Comparison of ENCODE assay signal across 8 mouse cellular contexts in genomic region chr3:85275075-85275474, GRCm38 (mm10).
A peak's percentile ranks its signal among the peaks of the same experiment; 100 is the strongest.
DNase-seq lines count a peak whose midpoint lies in the region; ATAC-seq lines count a peak whose summit lies in the region.

No protein-coding gene starts in this region.

- no peaks in the 10 kb centered on the region for H3K36me3 ChIP-seq in forebrain, embryonic 10.5 days (replicated peaks)
- no peaks in the 10 kb centered on the region for H3K36me3 ChIP-seq in forebrain, embryonic 16.5 days (ENCODE audit: control insufficient read depth, insufficient read depth)

- peak; percentile 22 for DNase-seq in forebrain, embryonic 10.5 days (ENCODE audit: extremely low spot score, low spot score)
- peak; percentile 21 for DNase-seq in urinary bladder, postnatal 25 days (ENCODE audit: low spot score)
- DNase-seq in urinary bladder, adult 2 months (ENCODE audit: low spot score), result no peak
- DNase-seq in heart, adult 9 months (ENCODE audit: low spot score in 2 of 2), result peak; percentile 12 to 42
- peak; percentile 13 for DNase-seq in large intestine, adult 2 months (ENCODE audit: low read depth, low spot score)
- DNase-seq in retina, postnatal 7 days (ENCODE audit: low read depth, low spot score), result peak; percentile 24
- no peak for DNase-seq in spleen, postnatal 36 days (ENCODE audit: low spot score in 2 of 2)

- no peaks in the 10 kb centered on the region for H3K9me3 ChIP-seq in forebrain, embryonic 10.5 days
- no peaks in the 10 kb centered on the region for H3K9me3 ChIP-seq in forebrain, embryonic 16.5 days (ENCODE audit: control insufficient read depth, low read length)

- H3K4me2 ChIP-seq in forebrain, embryonic 16.5 days (ENCODE audit: low read length), result no peak overlapping the region

- no peak overlapping the region for H3K4me3 ChIP-seq in forebrain, embryonic 10.5 days
- H3K4me3 ChIP-seq in forebrain, embryonic 16.5 days (replicated peaks; ENCODE audit: low read length), result no peak overlapping the region

- no peaks in the 10 kb centered on the region for H3K27me3 ChIP-seq in forebrain, embryonic 10.5 days (ENCODE audit: poor library complexity, severe bottlenecking)
- H3K27me3 ChIP-seq in forebrain, embryonic 16.5 days (replicated peaks; ENCODE audit: control insufficient read depth, insufficient read depth, low read length), result no peaks in the 10 kb centered on the region

- H3K9ac ChIP-seq in forebrain, embryonic 16.5 days (replicated peaks; ENCODE audit: low read depth, low read length), result no peak overlapping the region

- H3K27ac ChIP-seq in forebrain, embryonic 10.5 days, result no peak overlapping the region
- no peak overlapping the region for H3K27ac ChIP-seq in forebrain, embryonic 16.5 days (ENCODE audit: low read length)

- ATAC-seq in forebrain, embryonic 16.5 days, result no peak

- H3K4me1 ChIP-seq in forebrain, embryonic 10.5 days, result peaks cover 4% of the 10 kb centered on the region; the same call in 1 of the 2 replicates
- no peaks in the 10 kb centered on the region for H3K4me1 ChIP-seq in forebrain, embryonic 16.5 days (replicated peaks; ENCODE audit: control insufficient read depth, insufficient read depth, low read length)

- 45% methylated on average over 10 of the region's 10 CpGs for WGBS in forebrain, embryonic 10.5 days
- WGBS in forebrain, embryonic 16.5 days, result 43% methylated on average over 10 of the region's 10 CpGs
- 31% methylated on average over 10 of the region's 10 CpGs for WGBS in large intestine, adult 2 months

Comparison
In these comparisons a context has a peak if more than half of its experiments do, and no peak if none do; other contexts are left out.
1. DNase-seq: peak in forebrain, embryonic 10.5 days (single experiment), urinary bladder, postnatal 25 days (single experiment), heart, adult 9 months (2 of 2), large intestine, adult 2 months (single experiment) and retina, postnatal 7 days (single experiment); none in urinary bladder, adult 2 months (single experiment) and spleen, postnatal 36 days (0 of 2).